Mouse (Mus musculus): ENCODE data around the gene Dgcr8. TPM values are rescaled to one million over a fixed set of nuclear protein-coding genes. Genes with fewer than 3 reads are reported as not detected.
A peak's percentile ranks its signal among the peaks of the same experiment; 100 is the strongest.

The Dgcr8 gene
- polyA plus RNA-seq, 1 experiment from 2014 or later = 21.4 TPM

GRCm38 (mm10) chr16:18288581-18289061 is 425 bp downstream of the Dgcr8 start:
- WGBS = under 1% methylated on average over 31 of the region's 31 CpGs
- H3K4me2 ChIP-seq (replicated peaks) = peak overlapping the region; percentile 90
- H3K27ac ChIP-seq = peak overlapping the region; percentile 93
- peak; percentile 95 for ATAC-seq
- H3K9ac ChIP-seq = peak overlapping the region; percentile 98
- peaks cover 17% of the 10 kb centered on the region for H3K36me3 ChIP-seq
- peaks cover 24% of the 10 kb centered on the region for H3K4me1 ChIP-seq (replicated peaks)
- no peaks in the 10 kb centered on the region for H3K9me3 ChIP-seq
- no peaks in the 10 kb centered on the region for H3K27me3 ChIP-seq (replicated peaks)
- H3K4me3 ChIP-seq (replicated peaks) = peak overlapping the region; percentile 94

DNA sequence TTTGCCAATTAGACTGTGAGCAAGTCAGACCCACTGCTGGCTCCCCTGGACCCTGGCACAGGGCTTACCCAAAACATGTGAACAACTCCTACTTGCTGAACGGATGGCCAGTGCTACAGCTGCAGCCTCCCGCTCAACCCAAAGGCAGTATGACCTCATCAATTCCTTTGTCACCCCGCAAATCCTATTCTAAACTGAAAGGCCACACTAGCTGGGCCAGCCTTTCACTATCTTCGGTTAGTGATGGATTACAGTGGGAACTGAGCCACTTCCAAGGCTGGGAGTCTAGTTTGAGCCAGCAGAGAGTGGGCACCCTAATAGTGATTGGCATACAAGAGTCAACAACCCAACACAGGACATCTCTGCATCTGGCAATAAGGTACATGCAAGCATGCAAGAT is 880 bp downstream of the Dgcr8 start:
- peak overlapping the region; percentile 94 for H3K4me3 ChIP-seq (replicated peaks)
- H3K4me1 ChIP-seq (replicated peaks) = peaks cover 24% of the 10 kb centered on the region
- 0% methylated on average over 4 of the region's 4 CpGs for WGBS
- H3K9me3 ChIP-seq = no peaks in the 10 kb centered on the region
- H3K9ac ChIP-seq = peak overlapping the region; percentile 98
- peak overlapping the region; percentile 27; the same call in 1 of the 2 replicates for H3K27ac ChIP-seq
- ATAC-seq = no peak
- H3K4me2 ChIP-seq (replicated peaks) = peak overlapping the region; percentile 90
- no peaks in the 10 kb centered on the region for H3K27me3 ChIP-seq (replicated peaks)
- peaks cover 21% of the 10 kb centered on the region for H3K36me3 ChIP-seq

DNA sequence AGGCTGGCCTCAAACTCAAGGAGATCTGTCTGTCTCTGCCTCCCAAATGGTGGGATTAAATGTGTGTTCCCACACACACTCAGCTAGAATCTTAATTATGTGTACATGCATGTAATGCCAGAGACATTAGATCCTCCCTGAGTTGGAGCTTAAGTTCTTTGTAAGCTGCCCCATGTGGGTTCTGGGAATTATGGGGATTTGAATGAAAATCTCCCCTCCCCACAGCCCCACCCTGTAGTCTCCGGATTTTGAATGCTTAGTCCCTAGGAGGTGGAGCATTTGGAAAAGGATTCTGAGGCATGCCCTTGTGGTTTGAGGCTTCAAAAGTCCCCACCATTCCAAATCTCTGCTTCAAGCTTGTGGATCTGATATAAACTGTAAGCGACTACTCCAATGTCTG is 13.9 kb downstream of the Dgcr8 start:
- H3K27me3 ChIP-seq (replicated peaks) = no peaks in the 10 kb centered on the region
- H3K27ac ChIP-seq = no peak overlapping the region
- H3K9ac ChIP-seq = no peak overlapping the region
- 87% methylated on average over 2 of the region's 2 CpGs for WGBS
- no peak overlapping the region for H3K4me2 ChIP-seq (replicated peaks)
- peaks cover 72% of the 10 kb centered on the region for H3K36me3 ChIP-seq
- H3K4me3 ChIP-seq (replicated peaks) = no peak overlapping the region
- H3K4me1 ChIP-seq (replicated peaks) = no peaks in the 10 kb centered on the region
- no peak for ATAC-seq
- H3K9me3 ChIP-seq = no peaks in the 10 kb centered on the region

GRCm38 (mm10) chr16:18268182-18268581 is 20.9 kb downstream of the Dgcr8 start:
- Histone ChIP-seq H3K27ac (no peak overlapping the region), H3K4me3 (replicated peaks) (no peak overlapping the region), H3K9ac (no peak overlapping the region), H3K4me2 (replicated peaks) (no peak overlapping the region), H3K36me3 (peaks cover 40% of the 10 kb centered on the region), H3K27me3 (replicated peaks) (no peaks in the 10 kb centered on the region), H3K9me3 (no peaks in the 10 kb centered on the region), H3K4me1 (replicated peaks) (no peaks in the 10 kb centered on the region)
- ATAC-seq = no peak
- 83% methylated on average over 5 of the region's 5 CpGs for WGBS

- no peak for ATAC-seq
- Histone ChIP-seq H3K4me1 (replicated peaks) (no peaks in the 10 kb centered on the region), H3K27me3 (replicated peaks) (no peaks in the 10 kb centered on the region), H3K27ac (no peak overlapping the region), H3K36me3 (peaks cover 25% of the 10 kb centered on the region), H3K9me3 (no peaks in the 10 kb centered on the region), H3K4me2 (replicated peaks) (no peak overlapping the region), H3K9ac (no peak overlapping the region), H3K4me3 (replicated peaks) (no peak overlapping the region)
- WGBS = 87% methylated on average over 2 of the region's 2 CpGs
Observed at GRCm38 (mm10) chr16:18265024-18265423, 24.0 kb downstream of the Dgcr8 start.

GRCm38 (mm10) chr16:18258221-18258620 is 30.8 kb downstream of the Dgcr8 start, which contains the start of gene Gm49776:
Gene Gm49776, minus strand, starts transcription at chr16:18258321.
- Histone ChIP-seq H3K9ac (no peak within 1 kb of the TSS), H3K27ac (no peak within 1 kb of the TSS), H3K36me3 (peaks cover 60% of the 10 kb centered on the region), H3K4me2 (replicated peaks) (no peak within 1 kb of the TSS), H3K9me3 (no peaks in the 10 kb centered on the region), H3K4me3 (replicated peaks) (no peak within 1 kb of the TSS), H3K4me1 (replicated peaks) (no peaks in the 10 kb centered on the region), H3K27me3 (replicated peaks) (no peaks in the 10 kb centered on the region)
- ATAC-seq = no peak
- 93% methylated on average over 2 of the region's 2 CpGs for WGBS

DNA sequence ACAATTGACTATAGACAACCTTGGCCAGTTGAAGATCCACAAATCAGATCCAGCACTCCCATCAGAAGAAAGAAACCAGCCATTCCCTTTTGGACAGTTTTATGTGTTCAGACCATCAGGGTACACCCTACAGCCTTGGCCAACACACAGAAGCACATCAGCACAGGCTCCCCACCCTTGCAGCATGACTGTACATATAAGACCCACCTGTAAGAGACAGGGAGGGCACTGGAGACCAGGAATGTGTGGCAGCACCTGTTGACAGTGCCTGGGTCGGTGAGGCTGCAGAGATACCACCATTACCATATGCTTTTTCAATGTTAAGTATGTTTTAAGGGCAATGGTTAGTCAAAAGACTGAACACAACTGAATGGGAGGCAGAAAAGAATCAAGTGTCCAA is 35.2 kb downstream of the Dgcr8 start:
- no peak for ATAC-seq
- no peak overlapping the region for H3K27ac ChIP-seq
- peaks cover 23% of the 10 kb centered on the region for H3K4me1 ChIP-seq (replicated peaks)
- H3K9ac ChIP-seq = no peak overlapping the region
- no peak overlapping the region for H3K4me2 ChIP-seq (replicated peaks)
- no peaks in the 10 kb centered on the region for H3K27me3 ChIP-seq (replicated peaks)
- H3K9me3 ChIP-seq = no peaks in the 10 kb centered on the region
- 93% methylated on average over 1 of the region's 1 CpGs for WGBS
- no peak overlapping the region for H3K4me3 ChIP-seq (replicated peaks)
- H3K36me3 ChIP-seq = peaks cover 58% of the 10 kb centered on the region

DNA sequence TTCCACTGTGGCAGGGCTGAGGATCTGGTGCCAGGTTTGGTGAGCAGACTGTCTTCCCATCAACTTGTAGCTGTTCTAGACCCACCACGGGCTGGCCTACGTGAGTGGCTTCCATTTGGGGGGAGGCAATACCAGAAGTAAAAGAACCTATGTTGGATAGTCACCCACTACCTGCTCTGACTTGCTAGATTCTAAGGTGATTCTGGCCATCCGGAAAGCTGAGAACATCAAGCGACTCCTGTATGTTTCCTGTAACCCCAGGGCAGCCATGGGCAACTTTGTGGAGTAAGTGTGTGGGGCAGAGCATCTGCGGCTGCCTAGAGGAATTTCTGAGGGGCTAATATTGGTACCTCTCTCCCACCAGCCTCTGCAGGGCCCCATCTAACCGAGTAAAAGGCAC is 36.3 kb downstream of the Dgcr8 start:
- Histone ChIP-seq H3K4me2 (replicated peaks) (no peak overlapping the region), H3K4me1 (replicated peaks) (peaks cover 23% of the 10 kb centered on the region), H3K27me3 (replicated peaks) (no peaks in the 10 kb centered on the region), H3K36me3 (peaks cover 49% of the 10 kb centered on the region), H3K27ac (no peak overlapping the region), H3K9ac (no peak overlapping the region), H3K9me3 (no peaks in the 10 kb centered on the region), H3K4me3 (replicated peaks) (no peak overlapping the region)
- 79% methylated on average over 6 of the region's 6 CpGs for WGBS
- ATAC-seq = no peak

DNA sequence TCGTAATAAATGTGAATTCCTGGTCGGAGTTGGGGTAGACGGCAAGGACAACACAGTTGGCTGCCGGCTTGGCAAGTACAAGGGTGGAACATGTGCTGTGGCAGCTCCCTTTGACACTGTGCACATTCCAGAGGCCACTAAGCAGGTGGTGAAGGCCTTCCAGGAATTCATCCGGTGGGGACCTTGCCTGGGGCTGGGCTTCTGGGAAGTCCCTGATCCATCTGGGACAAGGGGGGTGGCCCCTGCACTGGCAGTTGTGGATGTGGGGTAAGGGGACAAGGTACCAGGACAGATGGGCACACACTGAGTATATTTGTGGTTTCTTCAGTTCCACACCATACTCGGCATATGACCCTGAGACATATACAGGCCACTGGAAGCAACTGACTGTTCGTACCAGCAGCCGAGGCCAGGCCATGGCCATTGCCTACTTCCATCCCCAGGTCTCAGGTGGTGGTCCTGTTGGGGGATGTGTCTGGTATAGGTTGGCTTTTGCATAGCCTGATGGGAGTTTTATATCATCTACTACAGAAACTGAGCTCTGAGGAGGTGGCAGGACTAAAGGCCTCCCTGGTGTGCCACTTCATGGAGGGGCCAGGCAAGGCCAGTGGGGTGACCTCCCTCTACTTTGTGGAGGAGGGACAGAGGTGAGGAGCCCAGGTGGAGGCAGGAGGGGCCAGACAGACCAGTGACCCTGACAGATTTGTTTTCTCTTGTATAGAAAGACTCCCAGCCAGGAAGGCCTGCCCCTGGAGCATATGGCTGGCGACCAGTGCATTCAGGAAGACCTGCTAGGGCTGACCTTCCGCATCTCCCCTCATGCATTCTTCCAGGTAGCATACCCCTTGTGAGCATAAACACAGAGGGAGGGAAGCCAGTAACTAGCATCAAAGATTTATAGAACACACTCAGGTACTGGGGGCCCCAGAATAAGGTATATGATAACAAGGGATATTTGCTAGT is 37.9 kb downstream of the Dgcr8 start:
- H3K27ac ChIP-seq = 0 out of 2 replicates have a peak overlapping the region, but pooled peaks have one; percentile 17
- WGBS = 59% methylated on average over 10 of the region's 10 CpGs
- no peaks in the 10 kb centered on the region for H3K27me3 ChIP-seq (replicated peaks)
- peaks cover 40% of the 10 kb centered on the region for H3K36me3 ChIP-seq
- peaks cover 35% of the 10 kb centered on the region for H3K4me1 ChIP-seq (replicated peaks)
- ATAC-seq = no peak
- peak overlapping the region; percentile 95; the same call in 1 of the 2 replicates for H3K4me3 ChIP-seq (replicated peaks)
- H3K9me3 ChIP-seq = no peaks in the 10 kb centered on the region
- peak overlapping the region; percentile 86 for H3K9ac ChIP-seq
- peak overlapping the region; percentile 93 for H3K4me2 ChIP-seq (replicated peaks)

- Histone ChIP-seq H3K27ac (no peak overlapping the region), H3K4me2 (replicated peaks) (peak overlapping the region; percentile 93), H3K27me3 (replicated peaks) (no peaks in the 10 kb centered on the region), H3K4me3 (replicated peaks) (peak overlapping the region; percentile 95), H3K4me1 (replicated peaks) (peaks cover 37% of the 10 kb centered on the region), H3K9ac (peak overlapping the region; percentile 86), H3K36me3 (peaks cover 43% of the 10 kb centered on the region), H3K9me3 (no peaks in the 10 kb centered on the region)
- ATAC-seq = no peak
- 61% methylated on average over 4 of the region's 4 CpGs for WGBS
Observed at GRCm38 (mm10) chr16:18250231-18250630, 38.8 kb downstream of the Dgcr8 start.

DNA sequence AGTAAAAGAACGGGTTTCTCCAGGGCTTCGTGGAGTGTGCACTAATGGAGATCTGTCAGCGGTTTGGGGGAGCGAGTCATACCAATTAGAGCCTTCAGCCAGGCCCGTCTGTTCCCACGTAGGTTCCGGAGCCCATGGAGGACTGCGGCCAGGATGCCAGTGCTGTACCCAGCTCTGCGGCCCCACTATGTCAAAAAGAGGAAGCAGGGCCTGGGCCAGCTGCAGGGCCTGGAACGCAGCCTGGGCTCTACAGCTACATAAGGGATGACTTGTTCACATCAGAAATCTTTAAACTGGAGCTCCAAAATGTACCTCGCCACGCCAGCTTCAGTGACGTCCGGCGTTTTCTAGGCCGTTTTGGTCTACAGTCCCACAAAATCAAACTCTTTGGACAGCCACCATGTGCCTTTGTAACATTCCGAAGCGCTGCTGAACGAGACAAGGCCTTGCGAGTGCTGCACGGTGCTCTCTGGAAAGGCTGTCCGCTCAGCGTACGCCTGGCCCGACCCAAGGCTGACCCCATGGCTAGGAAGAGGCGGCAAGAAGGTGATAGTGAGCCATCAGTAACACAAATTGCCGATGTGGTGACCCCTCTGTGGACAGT is 39.6 kb downstream of the Dgcr8 start:
- peak overlapping the region; percentile 93 for H3K27ac ChIP-seq
- H3K27me3 ChIP-seq (replicated peaks) = no peaks in the 10 kb centered on the region
- 2% methylated on average over 27 of the region's 27 CpGs for WGBS
- ATAC-seq = peak; percentile 18
- peak overlapping the region; percentile 93 for H3K4me2 ChIP-seq (replicated peaks)
- H3K9ac ChIP-seq = peak overlapping the region; percentile 86
- peaks cover 37% of the 10 kb centered on the region for H3K4me1 ChIP-seq (replicated peaks)
- peak overlapping the region; percentile 95 for H3K4me3 ChIP-seq (replicated peaks)
- H3K9me3 ChIP-seq = no peaks in the 10 kb centered on the region
- H3K36me3 ChIP-seq = peaks cover 45% of the 10 kb centered on the region
